Mouse (Mus musculus) liver, embryonic 11.5 days (tissue): ENCODE data around the gene Rack1. TPM values are rescaled to one million over a fixed set of nuclear protein-coding genes. Genes with fewer than 3 reads are reported as not detected.

ENCODE experiments used
- ATAC-seq: fragments of 200-750 bp; cut with Nextera tagmentation; replicated peaks from 2 replicates; pipeline ENCODE4 v1.8.0; 2017; ENCODE audit warnings: moderate number of reproducible peaks, mild to moderate bottlenecking, moderate TSS enrichment, moderate library complexity; ENCODE audit not compliant: low FRiP score
- DNase-seq: peaks from one replicate; pipeline ENCODE4 v3.0.0-alpha.2; 2017; ENCODE audit warnings: low spot score
- H3K27ac ChIP-seq: fragments of 300-500 bp; sonication (generic); 2 replicates; pipeline ENCODE4 v1.5.1; 2014; ENCODE audit warnings: mild to moderate bottlenecking, low read depth, low read length, control low read depth
- H3K27me3 ChIP-seq: fragments of 300-500 bp; sonication (generic); replicated peaks from 2 replicates; pipeline ENCODE4 v1.6.1; 2014; ENCODE audit warnings: low read length, mixed read lengths; ENCODE audit not compliant: control insufficient read depth, insufficient read depth
- H3K36me3 ChIP-seq: fragments of 300-500 bp; sonication (generic); 2 replicates; pipeline ENCODE4 v1.6.1; 2014; ENCODE audit warnings: mild to moderate bottlenecking, low read length, moderate library complexity, mixed read lengths; ENCODE audit not compliant: control insufficient read depth, insufficient read depth
- H3K4me1 ChIP-seq: fragments of 300-500 bp; sonication (generic); replicated peaks from 2 replicates; pipeline ENCODE4 v1.6.1; 2014; ENCODE audit warnings: low read length, mixed read lengths; ENCODE audit not compliant: control insufficient read depth, insufficient read depth
- H3K4me2 ChIP-seq: fragments of 300-500 bp; sonication (generic); 2 replicates; pipeline ENCODE4 v1.6.1; 2014; ENCODE audit warnings: mild to moderate bottlenecking, control low read depth, moderate library complexity
- H3K4me3 ChIP-seq: fragments of 300-500 bp; sonication (generic); 2 replicates; pipeline ENCODE4 v1.5.1; 2014; ENCODE audit warnings: low read depth, low read length, control low read depth
- H3K9ac ChIP-seq: fragments of 300-500 bp; sonication (generic); 2 replicates; pipeline ENCODE4 v1.6.1; 2014; ENCODE audit warnings: low read depth, low read length, control low read depth
- H3K9me3 ChIP-seq: fragments of 300-500 bp; sonication (generic); 2 replicates; pipeline ENCODE4 v1.6.1; 2016; ENCODE audit warnings: low read length, inconsistent platforms, mixed read lengths; ENCODE audit not compliant: control insufficient read depth
- WGBS: fragments of 180-500 bp; shearing (Covaris S2); extraction: QIAGEN DNeasy Blood & Tissue Kit; methylation state at CpG from one replicate; pipeline ENCODE4 v1.1.7; 2014; 5-methylcytosine and 5-hydroxymethylcytosine counted together
- polyA plus RNA-seq: library from polyadenylated mRNA; unstranded; fragments of >200 nt; fragmentation: Nextera tagmentation; extraction: Ambion mirVana; gene quantifications from 2 replicates; pipeline ENCODE4 v1.2.1, GENCODE M21; 2014

Gene Rack1
- polyA plus RNA-seq, 1 experiment from 2014 or later: 1,248 TPM

- under 1% methylated on average over 75 of the region's 77 CpGs for WGBS
- DNase-seq: peak; percentile 69
- Histone ChIP-seq H3K9me3 (no peaks in the 10 kb centered on the region), H3K27ac (no peak overlapping the region), H3K4me2 (peak overlapping the region; percentile 99), H3K4me3 (peak overlapping the region; percentile 85), H3K36me3 (no peaks in the 10 kb centered on the region), H3K4me1 (peaks cover 11% of the 10 kb centered on the region), H3K27me3 (peaks cover 6% of the 10 kb centered on the region; the same call in 1 of the 2 replicates), H3K9ac (peak overlapping the region; percentile 68)
- 0 out of 2 replicates have a peak, but pooled peaks have one; percentile 2 for ATAC-seq
Measured at GRCm38 (mm10) chr11:48837310-48838180, 37.4 kb downstream of the Rack1 start.

DNA sequence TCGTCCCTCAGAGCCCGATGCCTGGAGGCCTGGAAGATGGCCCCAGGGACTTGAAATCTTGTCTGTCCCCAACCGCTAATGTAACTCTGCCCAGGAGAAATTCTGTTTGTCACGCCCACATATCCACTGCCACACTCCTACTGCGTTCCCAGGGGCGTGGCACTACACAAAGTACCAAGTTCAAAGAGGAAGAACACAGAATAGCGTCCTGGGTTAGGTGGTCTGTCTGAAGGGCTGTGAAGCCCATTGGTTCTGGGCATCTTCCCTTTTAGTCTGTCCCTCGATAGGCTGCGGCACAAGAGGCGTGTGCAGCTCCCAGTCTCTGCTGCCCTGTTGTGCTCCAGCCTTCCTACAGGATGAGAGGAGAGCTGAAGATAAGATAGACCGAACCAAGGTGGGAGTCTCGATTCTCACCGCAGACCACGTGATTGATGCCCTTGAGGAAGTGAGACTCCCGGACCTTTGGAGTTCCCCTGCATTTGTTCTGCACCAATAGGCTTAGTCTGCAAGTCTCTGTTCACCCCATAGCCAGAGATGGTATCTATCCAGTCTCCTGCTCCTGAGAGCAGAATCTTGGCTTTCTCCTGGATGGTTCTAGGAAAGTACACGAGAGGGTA lies 38.2 kb downstream of the Rack1 start:
- peaks cover 6% of the 10 kb centered on the region; the same call in 1 of the 2 replicates for H3K27me3 ChIP-seq
- H3K4me3 ChIP-seq: peak overlapping the region; percentile 85
- no peaks in the 10 kb centered on the region for H3K9me3 ChIP-seq
- DNase-seq (peak; percentile 54), ATAC-seq (peak; percentile 16; the same call in 1 of the 2 replicates)
- H3K4me2 ChIP-seq: peak overlapping the region; percentile 99
- H3K27ac ChIP-seq: no peak overlapping the region
- H3K36me3 ChIP-seq: no peaks in the 10 kb centered on the region
- H3K4me1 ChIP-seq: peaks cover 11% of the 10 kb centered on the region
- peak overlapping the region; percentile 68 for H3K9ac ChIP-seq
- WGBS: 1% methylated on average over 16 of the region's 16 CpGs

- 70% methylated on average over 10 of the region's 10 CpGs for WGBS
- Histone ChIP-seq H3K9me3 (no peaks in the 10 kb centered on the region), H3K4me2 (peak overlapping the region; percentile 99), H3K27ac (no peak overlapping the region), H3K4me1 (peaks cover 11% of the 10 kb centered on the region), H3K36me3 (no peaks in the 10 kb centered on the region), H3K9ac (no peak overlapping the region), H3K27me3 (peaks cover 6% of the 10 kb centered on the region; the same call in 1 of the 2 replicates), H3K4me3 (no peak overlapping the region)
- no peak for DNase-seq
- no peak for ATAC-seq
Measured at GRCm38 (mm10) chr11:48838879-48839680, 38.9 kb downstream of the Rack1 start.

- Histone ChIP-seq H3K4me2 (no peak overlapping the region), H3K27me3 (peaks cover 6% of the 10 kb centered on the region; the same call in 1 of the 2 replicates), H3K27ac (no peak overlapping the region), H3K4me1 (peaks cover 11% of the 10 kb centered on the region), H3K9ac (no peak overlapping the region), H3K9me3 (no peaks in the 10 kb centered on the region), H3K4me3 (no peak overlapping the region), H3K36me3 (no peaks in the 10 kb centered on the region)
- ATAC-seq (no peak), DNase-seq (no peak)
Measured at GRCm38 (mm10) chr11:48840805-48841204, 40.7 kb downstream of the Rack1 start.

DNA sequence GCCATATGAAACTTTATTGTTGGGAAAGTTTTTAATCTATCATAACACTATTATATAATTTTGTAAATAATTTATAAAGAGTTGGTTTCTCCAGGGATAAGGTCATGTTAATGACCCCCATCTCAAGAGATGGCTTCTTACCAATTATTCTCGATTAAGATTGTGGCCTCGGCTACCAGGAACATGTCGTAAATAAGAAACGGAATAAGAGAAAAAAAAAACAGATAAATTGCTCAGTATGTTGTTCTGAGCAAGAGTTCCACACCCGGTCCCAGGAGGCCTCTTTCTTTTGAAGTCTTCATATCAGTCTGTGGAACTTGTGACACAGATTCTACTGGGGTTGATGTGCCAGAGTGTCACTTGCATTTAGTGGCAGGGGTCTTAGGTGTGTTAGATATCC lies 41.1 kb downstream of the Rack1 start:
- ATAC-seq: no peak
- no peak overlapping the region for H3K9ac ChIP-seq
- no peak overlapping the region for H3K27ac ChIP-seq
- no peaks in the 10 kb centered on the region for H3K9me3 ChIP-seq
- H3K36me3 ChIP-seq: no peaks in the 10 kb centered on the region
- peaks cover 4% of the 10 kb centered on the region; the same call in 1 of the 2 replicates for H3K27me3 ChIP-seq
- no peak overlapping the region for H3K4me3 ChIP-seq
- 76% methylated on average over 5 of the region's 5 CpGs for WGBS
- DNase-seq: no peak
- H3K4me2 ChIP-seq: no peak overlapping the region
- H3K4me1 ChIP-seq: peaks cover 11% of the 10 kb centered on the region

- no peaks in the 10 kb centered on the region for H3K9me3 ChIP-seq
- H3K27ac ChIP-seq: no peak overlapping the region
- ATAC-seq (no peak), DNase-seq (no peak)
- H3K36me3 ChIP-seq: no peaks in the 10 kb centered on the region
- H3K4me1 ChIP-seq: peaks cover 7% of the 10 kb centered on the region
- H3K9ac ChIP-seq: no peak overlapping the region
- H3K4me3 ChIP-seq: no peak overlapping the region
- no peaks in the 10 kb centered on the region for H3K27me3 ChIP-seq
- no peak overlapping the region for H3K4me2 ChIP-seq
- 73% methylated on average over 4 of the region's 4 CpGs for WGBS
Measured at GRCm38 (mm10) chr11:48842378-48842792, 42.3 kb downstream of the Rack1 start.

- WGBS: 77% methylated on average over 11 of the region's 11 CpGs
- ATAC-seq (no peak), DNase-seq (no peak)
- Histone ChIP-seq H3K27me3 (no peaks in the 10 kb centered on the region), H3K4me1 (peaks cover 5% of the 10 kb centered on the region), H3K36me3 (no peaks in the 10 kb centered on the region), H3K4me3 (no peak overlapping the region), H3K9ac (no peak overlapping the region), H3K9me3 (no peaks in the 10 kb centered on the region), H3K4me2 (no peak overlapping the region), H3K27ac (no peak overlapping the region)
Measured at GRCm38 (mm10) chr11:48843202-48843601, 43.1 kb downstream of the Rack1 start.

DNA sequence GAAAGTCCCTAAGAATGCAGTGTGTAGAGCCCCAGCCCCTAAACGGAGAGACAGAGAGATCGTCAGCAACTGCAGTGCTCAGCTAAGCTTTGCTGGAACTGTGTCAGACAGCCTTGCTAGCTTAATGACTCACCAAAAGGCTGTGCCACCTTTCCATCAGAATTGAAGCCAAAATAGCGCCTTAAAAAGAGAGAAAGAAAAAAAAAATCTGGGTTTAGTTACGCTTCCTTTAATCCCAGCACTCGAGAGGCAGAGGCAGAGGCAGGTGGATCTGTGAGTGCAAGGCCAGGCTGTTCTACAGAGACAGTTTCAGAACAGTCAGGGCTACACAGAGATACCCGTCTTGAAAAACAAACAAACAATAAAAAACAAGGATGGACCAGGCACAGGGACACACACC lies 44.2 kb downstream of the Rack1 start:
- WGBS: 69% methylated on average over 6 of the region's 6 CpGs

More for the DNA sequence above, 44.2 kb downstream of the Rack1 start:
- H3K4me2 ChIP-seq: no peak overlapping the region
- no peak for DNase-seq
- no peaks in the 10 kb centered on the region for H3K9me3 ChIP-seq
- no peaks in the 10 kb centered on the region; the same call in 1 of the 2 replicates for H3K27me3 ChIP-seq
- H3K27ac ChIP-seq: no peak overlapping the region
- no peak overlapping the region for H3K4me3 ChIP-seq
- no peaks in the 10 kb centered on the region for H3K4me1 ChIP-seq
- ATAC-seq: no peak
- H3K9ac ChIP-seq: no peak overlapping the region
- H3K36me3 ChIP-seq: no peaks in the 10 kb centered on the region
